Mouse (Mus musculus): ENCODE data around the gene Tubb1. TPM values are rescaled to one million over a fixed set of nuclear protein-coding genes. Genes with fewer than 3 reads are reported as not detected.

The Tubb1 gene
- polyA plus RNA-seq, 1 experiment = 60.9 TPM

- TF ChIP-seq POLR2A (IDR thresholded peaks at IDR 0.05; ENCODE audit: borderline replicate concordance, control insufficient read depth, low read depth, low read length) (no peak), CTCF (IDR thresholded peaks at IDR 0.05; ENCODE audit: control insufficient read depth, insufficient read depth, low read length) (no peak)
- WGBS = 88% methylated on average over 14 of the region's 14 CpGs
- H3K4me1 ChIP-seq (ENCODE audit: control insufficient read depth, insufficient read depth, low read length) = no peaks in the 10 kb centered on the region
- H3K4me3 ChIP-seq (replicated peaks; ENCODE audit: control insufficient read depth, low read depth, low read length) = no peak overlapping the region
- H3K27ac ChIP-seq (ENCODE audit: control insufficient read depth, insufficient read depth, low read depth, low read length, poor library complexity) = no peak overlapping the region
These were observed 50.5 kb downstream of the Tubb1 start for GRCm38 (mm10) chr2:174500814-174501503.

DNA sequence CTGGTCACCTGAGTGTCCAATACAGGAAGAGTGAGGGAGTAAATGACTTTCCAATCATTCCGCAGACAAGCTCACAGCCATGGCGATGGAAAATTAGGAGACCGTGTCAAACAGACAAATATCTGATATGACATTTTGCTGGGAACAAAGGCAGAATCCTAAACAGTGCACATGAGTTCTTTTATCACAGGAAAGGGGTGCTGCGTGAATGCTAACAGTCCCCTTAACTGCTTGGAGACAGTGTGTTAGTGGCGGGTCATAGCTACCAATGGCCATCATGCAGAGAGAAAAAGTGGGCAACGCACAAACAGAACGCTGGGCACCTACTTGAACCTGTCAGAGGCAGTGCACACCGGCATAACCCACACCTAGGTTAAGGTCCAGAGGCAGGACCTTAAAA lies 51.0 kb downstream of the Tubb1 start:
- no peaks in the 10 kb centered on the region for H3K4me1 ChIP-seq (ENCODE audit: control insufficient read depth, insufficient read depth, low read length)
- no peak overlapping the region for H3K4me3 ChIP-seq (replicated peaks; ENCODE audit: control insufficient read depth, low read depth, low read length)
- no peak overlapping the region for H3K27ac ChIP-seq (ENCODE audit: control insufficient read depth, insufficient read depth, low read depth, low read length, poor library complexity)
- WGBS = 83% methylated on average over 8 of the region's 8 CpGs
- TF ChIP-seq CTCF (IDR thresholded peaks at IDR 0.05; ENCODE audit: control insufficient read depth, insufficient read depth, low read length) (no peak), POLR2A (IDR thresholded peaks at IDR 0.05; ENCODE audit: borderline replicate concordance, control insufficient read depth, low read depth, low read length) (no peak)

DNA sequence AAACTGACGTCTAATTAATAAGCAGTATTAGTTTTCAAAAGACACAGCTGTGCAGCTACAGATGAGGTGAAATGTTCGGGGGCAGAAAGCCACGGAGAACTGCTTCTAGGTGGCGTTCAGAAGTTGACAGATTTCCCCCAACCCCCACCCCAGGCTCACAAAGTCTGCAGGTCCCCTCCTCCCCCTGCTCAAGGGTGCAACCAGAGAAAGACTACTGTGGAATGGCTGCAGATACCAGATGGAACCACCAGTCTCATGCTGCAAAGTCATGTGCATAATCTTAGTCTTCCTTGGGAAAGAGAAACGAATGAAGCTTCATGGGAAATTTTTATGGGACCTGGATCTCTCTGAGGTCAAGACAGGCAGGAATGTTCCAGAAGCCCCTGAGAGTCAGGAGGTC lies 51.8 kb downstream of the Tubb1 start:
- Histone ChIP-seq H3K4me3 (replicated peaks; ENCODE audit: control insufficient read depth, low read depth, low read length) (no peak overlapping the region), H3K4me1 (ENCODE audit: control insufficient read depth, insufficient read depth, low read length) (no peaks in the 10 kb centered on the region), H3K27ac (ENCODE audit: control insufficient read depth, insufficient read depth, low read depth, low read length, poor library complexity) (no peak overlapping the region)
- WGBS = 54% methylated on average over 5 of the region's 5 CpGs
- TF ChIP-seq POLR2A (IDR thresholded peaks at IDR 0.05; ENCODE audit: borderline replicate concordance, control insufficient read depth, low read depth, low read length) = no peak
- TF ChIP-seq CTCF (IDR thresholded peaks at IDR 0.05; ENCODE audit: control insufficient read depth, insufficient read depth, low read length) = no peak

DNA sequence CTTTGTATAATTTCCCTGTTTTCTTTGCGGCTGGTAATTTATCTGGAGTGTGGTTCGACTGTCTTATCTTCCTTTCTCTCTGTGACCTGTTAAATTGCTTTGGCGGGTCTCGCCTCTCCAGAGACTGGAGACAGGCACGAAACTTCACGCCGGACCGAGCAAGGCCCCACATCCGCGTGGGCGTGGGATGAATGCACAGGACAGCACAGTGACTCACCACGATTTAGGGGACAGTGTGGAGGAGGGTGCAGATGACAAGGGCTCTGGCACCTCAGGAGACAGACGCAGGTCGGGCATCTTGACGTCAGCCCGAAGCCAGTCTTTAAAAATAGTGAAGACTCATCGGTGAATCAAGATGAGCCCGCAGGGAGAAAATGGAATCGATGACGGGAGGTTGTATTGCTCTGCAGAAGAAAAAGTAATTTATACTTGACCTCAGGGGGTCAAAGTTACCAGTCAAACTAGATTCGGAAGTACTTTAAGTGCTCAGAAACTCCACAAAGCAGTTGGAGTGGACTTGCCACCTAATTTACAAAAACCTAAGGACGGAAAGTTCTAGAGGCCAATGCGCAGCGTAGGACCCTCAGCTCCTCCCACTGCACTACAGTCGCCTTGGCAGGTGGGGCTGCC lies 52.5 kb downstream of the Tubb1 start:
- WGBS = 87% methylated on average over 25 of the region's 25 CpGs
- Histone ChIP-seq H3K27ac (ENCODE audit: control insufficient read depth, insufficient read depth, low read depth, low read length, poor library complexity) (no peak overlapping the region), H3K4me1 (ENCODE audit: control insufficient read depth, insufficient read depth, low read length) (no peaks in the 10 kb centered on the region), H3K4me3 (replicated peaks; ENCODE audit: control insufficient read depth, low read depth, low read length) (no peak overlapping the region)
- TF ChIP-seq POLR2A (IDR thresholded peaks at IDR 0.05; ENCODE audit: borderline replicate concordance, control insufficient read depth, low read depth, low read length) (no peak), CTCF (IDR thresholded peaks at IDR 0.05; ENCODE audit: control insufficient read depth, insufficient read depth, low read length) (no peak)

Other genes starting within 250 kb of the Tubb1 start
- gene Gnas, start 166.4 kb upstream of the Tubb1 start, polyA plus RNA-seq (2011; ENCODE audit: insufficient read depth, insufficient read length, low replicate concordance, missing spikeins) = 159 and 173 TPM in 2 replicates
- gene Gm20721, start 104.0 kb upstream of the Tubb1 start, polyA plus RNA-seq (2011; ENCODE audit: insufficient read depth, insufficient read length, low replicate concordance, missing spikeins) = 0.66 TPM in 1 of 2 replicates, not detected in the other
- 46.3 and 55.9 TPM in 2 replicates for gene Nelfcd, start 34.9 kb upstream of the Tubb1 start, polyA plus RNA-seq (2011; ENCODE audit: insufficient read depth, insufficient read length, low replicate concordance, missing spikeins)
- gene Ctsz, start 11.7 kb upstream of the Tubb1 start, polyA plus RNA-seq (2011; ENCODE audit: insufficient read depth, insufficient read length, low replicate concordance, missing spikeins) = 68.9 and 112 TPM in 2 replicates
- gene Atp5e, start 13.4 kb downstream of the Tubb1 start, polyA plus RNA-seq (2011; ENCODE audit: insufficient read depth, insufficient read length, low replicate concordance, missing spikeins) = 214 and 278 TPM in 2 replicates
- 46.1 and 55.5 TPM in 2 replicates for gene Prelid3b, start 22.4 kb downstream of the Tubb1 start, polyA plus RNA-seq (2011; ENCODE audit: insufficient read depth, insufficient read length, low replicate concordance, missing spikeins)
- gene Zfp831, start 192.8 kb downstream of the Tubb1 start, polyA plus RNA-seq (2011; ENCODE audit: insufficient read depth, insufficient read length, low replicate concordance, missing spikeins) = 2.0 and 6.0 TPM in 2 replicates

All from bone marrow, adult 2 months (tissue).